Mouse (Mus musculus): ENCODE measurements around the gene Nelfa. TPM values are rescaled to one million over a fixed set of nuclear protein-coding genes. Genes with fewer than 3 reads are reported as not detected.

Gene Nelfa
- total and polyA plus RNA-seq, 3 experiments: 20.6 to 41.2 (median 23.9) TPM

DNA sequence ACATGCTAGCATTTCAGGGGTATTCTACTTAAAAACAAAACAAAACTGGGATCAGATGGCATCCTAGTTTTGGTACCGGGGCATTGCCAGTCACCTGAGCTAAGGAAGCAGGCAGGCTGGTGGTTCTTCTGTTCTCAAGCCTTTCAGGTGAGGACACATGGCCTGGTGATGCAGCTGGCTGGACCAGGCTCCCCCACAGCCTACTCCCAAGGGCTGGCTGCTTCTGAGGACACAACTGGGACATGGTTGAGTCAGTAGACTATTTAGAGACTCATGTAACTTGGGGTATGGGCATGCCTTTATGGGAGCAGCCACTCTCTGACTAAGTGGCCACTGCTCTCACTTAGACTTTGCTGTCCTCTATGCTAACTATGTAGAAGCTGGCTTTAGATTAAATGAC lies 60.7 kb downstream of the Nelfa start:
- Histone ChIP-seq H3K4me2 (ENCODE audit: insufficient read depth, low read depth, poor library complexity, severe bottlenecking) (no peak overlapping the region), H3K27ac (ENCODE audit: insufficient read depth, low read depth) (no peak overlapping the region), H3K9ac (ENCODE audit: insufficient read depth, low read depth) (no peak overlapping the region), H3K9me3 (replicated peaks; ENCODE audit: low read length) (no peaks in the 10 kb centered on the region), H3K4me3 (replicated peaks in 1 of 3; ENCODE audit: low read depth in 2 of 3, low read length in 2 of 3, poor library complexity in 1 of 3) (no peak overlapping the region), H3K4me1 (ENCODE audit: control insufficient read depth in 1 of 2, insufficient read depth in 2 of 2) (no peaks in the 10 kb centered on the region), H3K27me3 (replicated peaks) (no peaks in the 10 kb centered on the region), H3K79me2 (replicated peaks; ENCODE audit: control insufficient read depth, extremely low read depth, insufficient read depth, poor library complexity, severe bottlenecking) (no peaks in the 10 kb centered on the region), H3K36me3 (replicated peaks in 1 of 2; ENCODE audit: control insufficient read depth in 1 of 2, insufficient read depth in 1 of 2, low read length in 1 of 2) (peaks cover 40 to 88% of the 10 kb centered on the region in 2 experiments)
- in situ Hi-C loops (cut with MboI; ENCODE audit: low pct_ligation_motif_present, low pct_unique_long_range_greater_than_20kb, low sequenced_read_pairs) (no loop called here), dilution Hi-C loops (cut with MboI; ENCODE audit: extremely low pct_ligation_motif_present, extremely low pct_unique_long_range_greater_than_20kb, low sequenced_read_pairs) (no loop called here)
- no peak for DNase-seq (ENCODE audit: extremely low read depth)
- TF ChIP-seq ELF1 (IDR thresholded peaks at IDR 0.05; ENCODE audit: low read depth, low read length): no peak

DNA sequence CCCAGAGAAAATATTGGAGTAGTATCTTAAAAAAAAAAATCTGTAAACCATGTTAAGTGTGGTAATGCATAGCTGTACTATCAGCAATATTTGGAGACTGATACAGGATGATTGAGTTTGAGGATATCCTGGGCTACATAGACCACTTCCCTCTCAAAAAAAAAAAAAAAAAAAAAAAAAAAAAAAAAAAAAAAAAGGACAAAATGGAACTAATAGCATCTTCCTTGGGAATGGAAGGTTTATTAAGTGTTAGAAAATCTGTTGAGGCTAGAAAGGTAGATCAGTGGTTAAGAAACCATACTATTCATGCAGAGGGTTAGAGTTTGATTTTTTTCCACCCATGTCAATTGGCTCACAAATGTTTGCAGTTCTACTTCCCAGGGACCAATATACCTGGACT lies 78.5 kb downstream of the Nelfa start:
- Histone ChIP-seq H3K4me2 (ENCODE audit: insufficient read depth, low read depth, poor library complexity, severe bottlenecking) (no peak overlapping the region), H3K27ac (ENCODE audit: insufficient read depth, low read depth) (no peak overlapping the region), H3K4me1 (ENCODE audit: control insufficient read depth in 1 of 2, insufficient read depth in 2 of 2) (no peaks in the 10 kb centered on the region), H3K27me3 (replicated peaks) (no peaks in the 10 kb centered on the region), H3K9me3 (replicated peaks; ENCODE audit: low read length) (peaks cover 10% of the 10 kb centered on the region), H3K9ac (ENCODE audit: insufficient read depth, low read depth) (no peak overlapping the region), H3K4me3 (replicated peaks in 1 of 3; ENCODE audit: low read depth in 2 of 3, low read length in 2 of 3, poor library complexity in 1 of 3) (no peak overlapping the region), H3K36me3 (replicated peaks in 1 of 2; ENCODE audit: control insufficient read depth in 1 of 2, insufficient read depth in 1 of 2, low read length in 1 of 2) (peaks cover 42 to 79% of the 10 kb centered on the region in 2 experiments), H3K79me2 (replicated peaks; ENCODE audit: control insufficient read depth, extremely low read depth, insufficient read depth, poor library complexity, severe bottlenecking) (no peaks in the 10 kb centered on the region)
- no peak for TF ChIP-seq SIN3A (IDR thresholded peaks at IDR 0.05; ENCODE audit: low read length)
- TF ChIP-seq UBTF (IDR thresholded peaks at IDR 0.05; ENCODE audit: low read depth, low read length): no peak
- peak; percentile 37; the same call in 1 of the 2 replicates for TF ChIP-seq ZNF384 (IDR thresholded peaks at IDR 0.05; ENCODE audit: low read depth, low read length)
- in situ Hi-C loops (cut with MboI; ENCODE audit: low pct_ligation_motif_present, low pct_unique_long_range_greater_than_20kb, low sequenced_read_pairs): no loop called here
- dilution Hi-C loops (cut with MboI; ENCODE audit: extremely low pct_ligation_motif_present, extremely low pct_unique_long_range_greater_than_20kb, low sequenced_read_pairs): no loop called here
- DNase-seq (ENCODE audit: extremely low read depth): no peak

DNA sequence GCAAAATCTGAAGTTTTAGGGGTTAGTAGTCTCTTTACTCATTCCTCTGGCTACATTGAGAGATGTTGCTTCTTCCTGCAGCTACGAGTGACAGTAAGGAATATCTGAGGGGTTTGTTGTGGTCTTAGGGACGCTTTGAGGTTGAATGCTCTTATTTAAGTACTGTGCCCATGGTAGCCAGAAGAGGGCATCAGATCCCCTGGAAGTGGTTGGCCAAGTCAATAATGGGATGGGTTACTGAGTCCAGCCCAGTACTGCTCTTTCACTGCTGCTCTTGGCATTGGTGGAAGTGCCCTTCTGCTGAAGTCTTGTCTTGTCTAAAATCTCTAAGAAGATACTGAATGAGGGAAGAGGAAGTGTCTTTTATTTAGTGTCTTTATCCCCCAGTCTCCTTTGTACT lies 82.2 kb downstream of the Nelfa start:
- H3K36me3 ChIP-seq (replicated peaks in 1 of 2; ENCODE audit: control insufficient read depth in 1 of 2, insufficient read depth in 1 of 2, low read length in 1 of 2): peaks cover 26 to 69% of the 10 kb centered on the region in 2 experiments
- H3K27ac ChIP-seq (ENCODE audit: insufficient read depth, low read depth): no peak overlapping the region
- no peak for DNase-seq (ENCODE audit: extremely low read depth)
- dilution Hi-C loops (cut with MboI; ENCODE audit: extremely low pct_ligation_motif_present, extremely low pct_unique_long_range_greater_than_20kb, low sequenced_read_pairs): no loop called here
- no peak overlapping the region for H3K4me3 ChIP-seq (replicated peaks in 1 of 3; ENCODE audit: low read depth in 2 of 3, low read length in 2 of 3, poor library complexity in 1 of 3)
- H3K79me2 ChIP-seq (replicated peaks; ENCODE audit: control insufficient read depth, extremely low read depth, insufficient read depth, poor library complexity, severe bottlenecking): no peaks in the 10 kb centered on the region
- H3K4me1 ChIP-seq (ENCODE audit: control insufficient read depth in 1 of 2, insufficient read depth in 2 of 2): no peaks in the 10 kb centered on the region
- TF ChIP-seq CTCF (conservative IDR thresholded peaks at IDR 0.05 in 1 of 2, IDR thresholded peaks at IDR 0.05 in 1 of 2; ENCODE audit: low read depth in 2 of 2, low read length in 2 of 2) (peak in 1 of 2 experiments; percentile 28; a peak in 2 of 4 replicates), EP300 (IDR thresholded peaks at IDR 0.05; ENCODE audit: low read length) (no peak)
- in situ Hi-C loops (cut with MboI; ENCODE audit: low pct_ligation_motif_present, low pct_unique_long_range_greater_than_20kb, low sequenced_read_pairs): no loop called here
- no peak overlapping the region for H3K4me2 ChIP-seq (ENCODE audit: insufficient read depth, low read depth, poor library complexity, severe bottlenecking)
- no peaks in the 10 kb centered on the region for H3K9me3 ChIP-seq (replicated peaks; ENCODE audit: low read length)
- no peak overlapping the region for H3K9ac ChIP-seq (ENCODE audit: insufficient read depth, low read depth)
- H3K27me3 ChIP-seq (replicated peaks): no peaks in the 10 kb centered on the region

DNA sequence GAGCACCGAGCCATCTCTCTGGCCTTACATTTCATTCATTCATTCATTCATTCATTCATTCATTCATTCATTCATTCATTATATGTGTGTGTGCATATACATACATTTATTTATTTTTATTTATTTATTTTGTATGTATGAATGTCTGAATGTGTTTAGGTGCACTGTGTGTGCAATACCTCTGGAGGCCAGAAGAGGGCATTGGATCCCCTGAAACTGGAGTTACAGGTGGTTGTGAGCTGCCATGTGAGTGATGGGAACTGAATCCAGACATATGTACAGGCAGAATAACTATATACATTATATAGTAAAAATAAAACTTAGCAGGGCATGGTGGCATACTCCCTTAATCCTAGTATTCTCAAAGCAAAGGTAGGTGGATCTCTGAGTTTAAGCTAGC lies 83.1 kb downstream of the Nelfa start:
- H3K27ac ChIP-seq (ENCODE audit: insufficient read depth, low read depth): no peak overlapping the region
- in situ Hi-C loops (cut with MboI; ENCODE audit: low pct_ligation_motif_present, low pct_unique_long_range_greater_than_20kb, low sequenced_read_pairs) (no loop called here), dilution Hi-C loops (cut with MboI; ENCODE audit: extremely low pct_ligation_motif_present, extremely low pct_unique_long_range_greater_than_20kb, low sequenced_read_pairs) (no loop called here)
- no peak overlapping the region for H3K4me2 ChIP-seq (ENCODE audit: insufficient read depth, low read depth, poor library complexity, severe bottlenecking)
- no peaks in the 10 kb centered on the region for H3K9me3 ChIP-seq (replicated peaks; ENCODE audit: low read length)
- no peak for DNase-seq (ENCODE audit: extremely low read depth)
- no peaks in the 10 kb centered on the region for H3K4me1 ChIP-seq (ENCODE audit: control insufficient read depth in 1 of 2, insufficient read depth in 2 of 2)
- no peak overlapping the region for H3K9ac ChIP-seq (ENCODE audit: insufficient read depth, low read depth)
- no peak overlapping the region for H3K4me3 ChIP-seq (replicated peaks in 1 of 3; ENCODE audit: low read depth in 2 of 3, low read length in 2 of 3, poor library complexity in 1 of 3)
- TF ChIP-seq ZKSCAN1 (IDR thresholded peaks at IDR 0.05; ENCODE audit: borderline replicate concordance, low read depth, low read length): no peak
- peak; percentile 17 to 21; a peak in 1 of 4 replicates for TF ChIP-seq CTCF (conservative IDR thresholded peaks at IDR 0.05 in 1 of 2, IDR thresholded peaks at IDR 0.05 in 1 of 2; ENCODE audit: low read depth in 2 of 2, low read length in 2 of 2)
- TF ChIP-seq MAFK (IDR thresholded peaks at IDR 0.05; ENCODE audit: insufficient replicate concordance, low read length): no peak
- no peak for TF ChIP-seq SMC3 (IDR thresholded peaks at IDR 0.05; ENCODE audit: low read depth, low read length)
- no peak; the same call in 1 of the 2 replicates for TF ChIP-seq RAD21 (IDR thresholded peaks at IDR 0.05; ENCODE audit: low read depth, low read length)
- no peak for TF ChIP-seq KAT2A (IDR thresholded peaks at IDR 0.05; ENCODE audit: insufficient replicate concordance, low read length)
- TF ChIP-seq JUND (conservative IDR thresholded peaks at IDR 0.05; ENCODE audit: low read depth, low read length): no peak
- H3K36me3 ChIP-seq (replicated peaks in 1 of 2; ENCODE audit: control insufficient read depth in 1 of 2, insufficient read depth in 1 of 2, low read length in 1 of 2): peaks cover 20 to 67% of the 10 kb centered on the region in 2 experiments
- H3K27me3 ChIP-seq (replicated peaks): no peaks in the 10 kb centered on the region
- no peaks in the 10 kb centered on the region; the same call in 1 of the 2 replicates for H3K79me2 ChIP-seq (replicated peaks; ENCODE audit: control insufficient read depth, extremely low read depth, insufficient read depth, poor library complexity, severe bottlenecking)
